ENCODE assay signal across 21 mouse cellular contexts in genomic region chr15:22152678-22153077, GRCm38 (mm10).
DNase-seq lines count a peak whose midpoint lies in the region; ATAC-seq lines count a peak whose summit lies in the region.
"Had no signal": no experiment of that assay in that cellular context is flagged by ENCODE, and none has a peak within 500 bp of the region (broad histone marks: within the 10 kb centered on the region; RNA-seq: fewer than 3 reads in every experiment).

No protein-coding gene starts in this region.

- no peak overlapping the region for H3K27ac ChIP-seq in midbrain, embryonic 12.5 days (replicated peaks)
- H3K27ac ChIP-seq in midbrain, embryonic 10.5 days (replicated peaks): no peak overlapping the region
- H3K27ac ChIP-seq in forebrain, embryonic 12.5 days: no peak overlapping the region
- H3K27ac ChIP-seq in forebrain, embryonic 16.5 days (ENCODE audit: low read length): no peak overlapping the region
- no peak overlapping the region for H3K27ac ChIP-seq in midbrain, embryonic 16.5 days (ENCODE audit: low read length)
- H3K27ac ChIP-seq: embryonic facial prominence, embryonic 10.5 days; gastrocnemius, adult 2 months; heart, embryonic 13.5 days; hindbrain, embryonic 15.5 days had no signal

- no peak for DNase-seq in midbrain, embryonic 10.5 days (ENCODE audit: low spot score)
- no peak for DNase-seq in thymus, postnatal 25 days
- no peak for DNase-seq in lung, postnatal 25 days (ENCODE audit: low spot score)
- DNase-seq: adrenal gland, postnatal 14 days; cerebellum, adult 18-20 months; cerebellum, adult 9-11 months; cerebellum, postnatal 36 days; gastrocnemius, adult 2 months; gastrocnemius, postnatal 25 days; heart, adult 11 months; heart, postnatal 36 days had no signal

- no peaks in the 10 kb centered on the region for H3K27me3 ChIP-seq in midbrain, embryonic 12.5 days
- no peaks in the 10 kb centered on the region for H3K27me3 ChIP-seq in midbrain, embryonic 10.5 days (ENCODE audit: low read depth, poor library complexity, severe bottlenecking)
- H3K27me3 ChIP-seq in forebrain, embryonic 12.5 days: no peaks in the 10 kb centered on the region
- H3K27me3 ChIP-seq in forebrain, embryonic 16.5 days (replicated peaks; ENCODE audit: control insufficient read depth, insufficient read depth, low read length): no peaks in the 10 kb centered on the region
- H3K27me3 ChIP-seq in midbrain, embryonic 16.5 days (ENCODE audit: control insufficient read depth, insufficient read depth, low read depth, low read length): no peaks in the 10 kb centered on the region
- H3K27me3 ChIP-seq: CH12.LX; heart, embryonic 13.5 days; hindbrain, embryonic 15.5 days; Patski had no signal

- no peak overlapping the region for H3K4me3 ChIP-seq in midbrain, embryonic 12.5 days
- H3K4me3 ChIP-seq in midbrain, embryonic 10.5 days: no peak overlapping the region
- no peak overlapping the region for H3K4me3 ChIP-seq in forebrain, embryonic 12.5 days (replicated peaks)
- no peak overlapping the region for H3K4me3 ChIP-seq in forebrain, embryonic 16.5 days (replicated peaks; ENCODE audit: low read length)
- H3K4me3 ChIP-seq in midbrain, embryonic 16.5 days (ENCODE audit: low read depth, low read length): no peak overlapping the region
- H3K4me3 ChIP-seq: embryonic facial prominence, embryonic 10.5 days; gastrocnemius, adult 2 months; heart, embryonic 13.5 days; hindbrain, embryonic 15.5 days had no signal

- H3K4me1 ChIP-seq in midbrain, embryonic 12.5 days: no peaks in the 10 kb centered on the region
- H3K4me1 ChIP-seq in midbrain, embryonic 10.5 days: no peaks in the 10 kb centered on the region
- H3K4me1 ChIP-seq in forebrain, embryonic 12.5 days: peaks cover 5% of the 10 kb centered on the region; the same call in 1 of the 2 replicates
- peaks cover 4% of the 10 kb centered on the region; the same call in 1 of the 2 replicates for H3K4me1 ChIP-seq in forebrain, embryonic 16.5 days (replicated peaks; ENCODE audit: control insufficient read depth, insufficient read depth, low read length)
- no peaks in the 10 kb centered on the region for H3K4me1 ChIP-seq in midbrain, embryonic 16.5 days (ENCODE audit: control insufficient read depth, insufficient read depth, low read length)
- H3K4me1 ChIP-seq: embryonic facial prominence, embryonic 10.5 days; heart, embryonic 13.5 days; hindbrain, embryonic 15.5 days had no signal

- H3K36me3 ChIP-seq in midbrain, embryonic 12.5 days: no peaks in the 10 kb centered on the region
- H3K36me3 ChIP-seq in midbrain, embryonic 10.5 days: no peaks in the 10 kb centered on the region
- H3K36me3 ChIP-seq in forebrain, embryonic 12.5 days (replicated peaks): no peaks in the 10 kb centered on the region
- no peaks in the 10 kb centered on the region for H3K36me3 ChIP-seq in forebrain, embryonic 16.5 days (ENCODE audit: control insufficient read depth, insufficient read depth)
- no peaks in the 10 kb centered on the region for H3K36me3 ChIP-seq in midbrain, embryonic 16.5 days (ENCODE audit: control insufficient read depth, insufficient read depth, low read length)
- H3K36me3 ChIP-seq: embryonic facial prominence, embryonic 10.5 days; heart, embryonic 13.5 days; hindbrain, embryonic 15.5 days had no signal

- H3K9me3 ChIP-seq in midbrain, embryonic 12.5 days: no peaks in the 10 kb centered on the region
- H3K9me3 ChIP-seq in midbrain, embryonic 10.5 days (replicated peaks): no peaks in the 10 kb centered on the region
- no peaks in the 10 kb centered on the region for H3K9me3 ChIP-seq in forebrain, embryonic 12.5 days
- no peaks in the 10 kb centered on the region for H3K9me3 ChIP-seq in forebrain, embryonic 16.5 days (ENCODE audit: control insufficient read depth, low read length)
- no peaks in the 10 kb centered on the region for H3K9me3 ChIP-seq in midbrain, embryonic 16.5 days (replicated peaks; ENCODE audit: control insufficient read depth, low read length, poor library complexity, severe bottlenecking)
- H3K9me3 ChIP-seq: embryonic facial prominence, embryonic 10.5 days; heart, embryonic 13.5 days; hindbrain, embryonic 15.5 days had no signal

- no peak overlapping the region for H3K9ac ChIP-seq in midbrain, embryonic 12.5 days (replicated peaks)
- no peak overlapping the region for H3K9ac ChIP-seq in forebrain, embryonic 12.5 days
- H3K9ac ChIP-seq in forebrain, embryonic 16.5 days (replicated peaks; ENCODE audit: low read depth, low read length): no peak overlapping the region
- H3K9ac ChIP-seq in midbrain, embryonic 16.5 days (ENCODE audit: low read depth, low read length): no peak overlapping the region
- H3K9ac ChIP-seq: heart, embryonic 13.5 days; hindbrain, embryonic 15.5 days had no signal

- peak; percentile 58 for ATAC-seq in midbrain, embryonic 12.5 days (ENCODE audit: low FRiP score, low read depth)
- peak; percentile 64; the same call in 1 of the 2 replicates for ATAC-seq in forebrain, embryonic 12.5 days (ENCODE audit: low FRiP score)
- ATAC-seq in forebrain, embryonic 16.5 days: peak; percentile 44
- 0 out of 2 replicates have a peak, but pooled peaks have one; percentile 28 for ATAC-seq in midbrain, embryonic 16.5 days
- ATAC-seq: activated CD4-positive, CD25-positive, alpha-beta regulatory T cell, adult 4 months; Patski had no signal

- WGBS in midbrain, embryonic 12.5 days: 23% methylated on average over 1 of the region's 1 CpGs
- WGBS in midbrain, embryonic 10.5 days: 35% methylated on average over 1 of the region's 1 CpGs
- WGBS in forebrain, embryonic 12.5 days: 13% methylated on average over 1 of the region's 1 CpGs
- WGBS in forebrain, embryonic 16.5 days: 3% methylated on average over 1 of the region's 1 CpGs
- 17% methylated on average over 1 of the region's 1 CpGs for WGBS in midbrain, embryonic 16.5 days

- no peak overlapping the region for H3K4me2 ChIP-seq in midbrain, embryonic 12.5 days (replicated peaks)
- no peak overlapping the region for H3K4me2 ChIP-seq in forebrain, embryonic 12.5 days
- no peak overlapping the region for H3K4me2 ChIP-seq in forebrain, embryonic 16.5 days (ENCODE audit: low read length)
- no peak overlapping the region for H3K4me2 ChIP-seq in midbrain, embryonic 16.5 days (ENCODE audit: low read length)
- H3K4me2 ChIP-seq: heart, embryonic 13.5 days; hindbrain, embryonic 15.5 days had no signal
